Mouse (Mus musculus) small intestine, adult 2 months (tissue): ENCODE measurements around the gene Med13l. TPM values are rescaled to one million over a fixed set of nuclear protein-coding genes. Genes with fewer than 3 reads are reported as not detected.

Source experiments
- H3K27ac ChIP-seq: fragments of 200-500 bp; 2 replicates; pipeline ENCODE4 v1.5.1; 2012; ENCODE audit warnings: low read depth, low read length, control low read depth, inconsistent platforms; ENCODE audit not compliant: insufficient read depth
- H3K27me3 ChIP-seq: fragments of 200-500 bp; 2 replicates; pipeline ENCODE4 v1.6.1; 2012; ENCODE audit warnings: mild to moderate bottlenecking, moderate library complexity, low read length, inconsistent platforms; ENCODE audit not compliant: control insufficient read depth, insufficient read depth
- H3K36me3 ChIP-seq: fragments of 200-500 bp; 2 replicates; pipeline ENCODE4 v1.6.1; 2012; ENCODE audit warnings: mild to moderate bottlenecking, low read length, control low read depth, inconsistent platforms; ENCODE audit not compliant: control insufficient read depth, insufficient read depth
- H3K4me1 ChIP-seq: fragments of 200-500 bp; 2 replicates; pipeline ENCODE4 v1.6.1; 2012; ENCODE audit warnings: low read length, inconsistent platforms, mixed read lengths; ENCODE audit not compliant: control insufficient read depth, insufficient read depth, insufficient read length
- H3K4me3 ChIP-seq: fragments of 200-500 bp; 2 replicates; pipeline ENCODE4 v1.5.1; 2012; ENCODE audit warnings: low read depth, mild to moderate bottlenecking, control low read depth, inconsistent platforms, low read length, moderate library complexity
- CTCF ChIP-seq: fragments of 200-500 bp; IDR thresholded peaks from 2 replicates; pipeline ENCODE4 v1.5.1; 2012; ENCODE audit warnings: low read depth, mild to moderate bottlenecking, control low read depth, inconsistent platforms, low read length, moderate library complexity, mixed read lengths; ENCODE audit not compliant: insufficient replicate concordance, insufficient read length; ENCODE audit errors: extremely low read depth
- POLR2A ChIP-seq: fragments of 200-500 bp; IDR thresholded peaks from 2 replicates; pipeline ENCODE4 v1.6.1; 2012; ENCODE audit warnings: low read depth, mild to moderate bottlenecking, control low read depth, inconsistent platforms, low read length, moderate library complexity
- WGBS: fragments of 180-500 bp; shearing (Covaris S2); methylation state at CpG from one replicate; pipeline ENCODE4 v1.1.7; 2018; 5-methylcytosine and 5-hydroxymethylcytosine counted together
- polyA plus RNA-seq: library from polyadenylated mRNA; depleted of rRNA; stranded (reverse); fragments of >200 nt; gene quantifications from 2 replicates; pipeline ENCODE4 v1.2.3, GENCODE M21; 2012

The Med13l gene
- polyA plus RNA-seq, 1 experiment = 13.6 TPM

DNA sequence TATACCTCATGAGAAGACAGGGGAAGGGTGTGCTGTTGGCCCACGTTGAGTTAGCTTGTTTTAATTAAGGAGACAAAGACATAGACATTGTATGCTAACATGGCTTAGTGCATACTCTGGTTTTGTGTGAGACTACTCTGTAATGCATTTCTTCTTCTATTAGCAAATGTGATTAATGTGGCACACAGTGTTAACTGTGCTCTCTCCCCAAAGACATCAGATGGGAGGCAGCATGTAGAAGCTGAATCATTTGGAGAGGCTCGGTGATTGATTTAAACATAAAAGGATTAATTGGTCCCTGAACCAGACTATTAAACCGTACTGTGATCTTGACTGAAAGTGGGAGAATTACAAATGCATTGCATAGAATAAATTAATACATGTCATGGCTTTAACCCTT, 145.9 kb downstream of the Med13l start:
- WGBS = 79% methylated on average over 3 of the region's 3 CpGs

DNA sequence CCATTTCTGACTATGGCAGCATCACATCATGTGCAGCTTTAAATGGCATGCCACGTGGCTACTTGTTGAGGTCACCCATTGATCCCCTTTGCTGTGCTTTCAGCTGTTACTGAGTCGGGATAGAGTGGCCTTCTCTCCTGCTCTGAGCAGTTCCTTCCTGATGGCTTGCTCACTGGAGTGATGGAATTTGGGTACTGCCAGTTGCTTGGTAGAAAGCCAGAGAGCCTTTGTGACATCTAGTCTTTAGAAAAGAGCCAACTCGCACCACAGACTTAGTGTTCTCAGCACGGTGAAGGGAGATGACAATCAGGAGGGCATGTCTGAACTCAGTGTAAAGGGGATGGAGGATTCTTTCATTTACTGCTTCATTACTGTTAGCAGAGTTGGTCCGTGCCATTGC, 147.0 kb downstream of the Med13l start:
- TF ChIP-seq CTCF (no peak), POLR2A (no peak)
- H3K4me1 ChIP-seq = peaks cover 20% of the 10 kb centered on the region

More for the DNA sequence above, 145.9 kb downstream of the Med13l start:
- peaks cover 20% of the 10 kb centered on the region for H3K4me1 ChIP-seq
- no peaks in the 10 kb centered on the region for H3K36me3 ChIP-seq
- H3K27me3 ChIP-seq = no peaks in the 10 kb centered on the region
- no peak overlapping the region for H3K27ac ChIP-seq
- TF ChIP-seq POLR2A (no peak), CTCF (no peak)
- H3K4me3 ChIP-seq = no peak overlapping the region

DNA sequence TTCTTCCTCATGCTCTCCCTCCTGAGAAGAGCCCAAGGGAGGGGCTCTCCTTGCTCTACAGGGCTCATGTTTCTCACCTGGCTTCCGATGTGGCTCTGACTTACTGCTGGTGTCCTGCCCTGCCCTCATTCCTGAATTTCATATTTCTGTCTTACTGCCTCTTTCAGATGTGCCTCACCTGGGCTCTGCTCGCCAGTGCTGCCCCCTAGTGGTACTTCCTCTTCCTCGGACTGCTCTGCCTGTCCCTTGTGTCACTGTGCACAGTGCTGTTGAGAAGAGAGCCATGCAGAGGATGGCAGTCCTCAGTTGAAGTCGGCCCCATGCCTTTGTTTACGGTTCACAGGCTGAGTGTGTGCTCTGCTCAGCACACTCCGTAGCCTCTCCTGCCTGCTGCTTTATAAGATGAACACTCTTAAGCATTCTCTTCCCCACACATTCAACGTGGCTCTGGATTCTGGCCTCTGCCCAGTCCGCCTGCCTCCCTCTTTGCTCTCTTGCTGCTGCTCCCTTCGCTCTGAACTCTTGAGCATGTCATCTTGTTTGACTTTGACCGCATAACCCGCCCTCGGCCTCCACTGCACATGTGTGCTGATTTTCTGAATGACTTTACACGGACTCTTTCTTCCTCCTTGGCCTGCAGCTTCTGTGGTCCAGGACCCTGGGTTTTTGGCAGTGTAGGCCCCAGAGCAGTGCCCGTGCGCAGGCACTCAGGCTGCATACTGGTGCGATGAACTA, 147.9 kb downstream of the Med13l start:
- WGBS = 44% methylated on average over 16 of the region's 16 CpGs
- TF ChIP-seq CTCF (peak; percentile 88; the same call in 1 of the 2 replicates), POLR2A (no peak)
- no peak overlapping the region for H3K27ac ChIP-seq

More for the DNA sequence above, 147.0 kb downstream of the Med13l start:
- Histone ChIP-seq H3K36me3 (no peaks in the 10 kb centered on the region), H3K27ac (no peak overlapping the region), H3K27me3 (no peaks in the 10 kb centered on the region), H3K4me3 (no peak overlapping the region)
- WGBS = 67% methylated on average over 5 of the region's 5 CpGs

DNA sequence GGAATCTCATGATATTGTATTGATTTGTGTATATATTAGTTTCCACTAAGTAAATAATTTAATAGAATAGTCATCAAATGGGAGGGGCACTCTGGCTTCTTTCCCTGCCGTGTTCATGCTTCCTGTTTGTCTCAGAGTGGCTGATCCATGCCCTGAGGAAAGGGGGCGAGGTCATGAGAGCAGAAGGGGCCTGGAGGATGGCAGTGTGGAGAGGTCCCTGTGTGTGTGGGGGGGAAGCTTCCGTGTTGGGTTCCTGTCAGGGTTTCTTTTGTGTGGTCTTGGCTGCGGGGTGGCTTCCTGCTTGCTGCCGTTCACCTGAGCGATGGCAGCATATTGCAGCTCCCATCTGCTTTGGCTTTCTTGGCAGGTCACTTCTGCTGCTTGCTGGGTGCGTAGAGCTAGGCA, 149.4 kb downstream of the Med13l start:
- no peak overlapping the region for H3K27ac ChIP-seq
- H3K4me3 ChIP-seq = no peak overlapping the region
- no peaks in the 10 kb centered on the region for H3K27me3 ChIP-seq
- WGBS = 61% methylated on average over 7 of the region's 7 CpGs
- no peak for TF ChIP-seq POLR2A
- no peak for TF ChIP-seq CTCF
- H3K36me3 ChIP-seq = no peaks in the 10 kb centered on the region
- H3K4me1 ChIP-seq = peaks cover 18% of the 10 kb centered on the region

More for the DNA sequence above, 147.9 kb downstream of the Med13l start:
- H3K27me3 ChIP-seq = no peaks in the 10 kb centered on the region
- H3K4me3 ChIP-seq = no peak overlapping the region
- no peaks in the 10 kb centered on the region for H3K36me3 ChIP-seq
- H3K4me1 ChIP-seq = peaks cover 20% of the 10 kb centered on the region

DNA sequence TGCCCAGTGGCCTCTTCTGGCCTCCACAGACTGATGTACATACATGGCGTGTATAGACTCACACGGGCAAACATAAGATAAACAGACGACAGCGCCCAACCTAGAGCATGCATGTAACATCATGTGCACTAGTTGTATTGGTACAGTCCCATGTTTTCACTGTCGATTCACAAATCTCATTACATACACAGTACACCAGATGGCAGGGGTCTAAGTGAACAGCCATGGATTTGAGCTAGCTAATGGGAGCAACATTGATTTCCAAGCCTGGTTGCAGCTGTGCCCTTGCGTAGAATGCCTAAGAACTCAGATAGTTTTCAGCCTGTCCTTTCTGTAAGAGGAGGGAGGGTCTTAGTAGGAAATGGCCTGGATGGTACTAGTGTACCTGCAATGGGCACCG, 155.0 kb downstream of the Med13l start:
- H3K4me1 ChIP-seq = no peaks in the 10 kb centered on the region

DNA sequence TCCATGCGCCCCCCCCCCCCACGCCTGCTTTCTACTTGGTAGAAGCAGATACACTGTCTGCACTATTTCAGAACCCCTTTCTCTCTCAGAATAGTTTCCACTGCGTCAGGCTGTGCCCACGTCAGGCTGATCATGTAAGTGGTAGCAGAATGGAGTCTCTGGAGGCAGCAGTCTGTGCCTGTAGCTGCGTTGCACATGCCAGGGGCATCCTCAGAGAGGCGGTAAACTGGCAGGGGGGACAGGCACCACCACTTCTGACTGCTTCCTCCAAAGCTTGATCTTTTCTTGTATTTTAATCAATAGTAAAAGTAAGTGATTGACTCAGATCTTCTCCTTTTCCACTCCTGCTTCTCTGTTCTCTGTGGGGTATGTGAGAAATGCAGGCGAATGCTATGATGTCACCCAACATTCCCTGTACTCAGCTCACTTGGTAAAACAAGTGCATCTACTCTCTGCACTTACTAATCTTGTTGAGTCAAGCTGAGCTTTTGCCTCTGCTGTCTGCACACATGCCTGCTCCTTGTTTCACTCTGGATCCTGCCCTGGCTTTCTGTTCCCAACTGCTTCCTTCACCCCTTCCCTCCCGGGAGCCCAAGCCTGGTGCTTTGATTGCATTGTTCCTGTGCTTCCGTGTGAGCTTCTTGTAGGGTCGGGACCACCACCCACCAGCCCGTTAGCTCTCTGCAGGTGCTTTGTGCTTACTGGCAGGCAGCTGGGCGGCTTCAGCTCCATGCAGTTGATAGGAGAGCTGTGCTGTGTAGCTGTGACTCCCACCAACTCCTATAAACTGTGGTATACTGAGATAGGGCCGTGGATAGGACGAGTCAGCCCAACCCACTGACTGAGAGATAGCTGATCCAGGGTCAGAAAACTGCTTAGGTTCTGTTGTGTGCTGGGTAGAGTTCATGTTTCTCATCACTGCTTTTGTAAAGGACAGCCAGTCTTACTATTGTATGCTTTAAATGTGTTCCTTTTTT, 156.1 kb downstream of the Med13l start:
- WGBS = 75% methylated on average over 14 of the region's 14 CpGs
- H3K27me3 ChIP-seq = no peaks in the 10 kb centered on the region

More for the DNA sequence above, 155.0 kb downstream of the Med13l start:
- 92% methylated on average over 7 of the region's 7 CpGs for WGBS
- H3K27me3 ChIP-seq = no peaks in the 10 kb centered on the region
- no peak overlapping the region for H3K27ac ChIP-seq
- TF ChIP-seq CTCF (no peak), POLR2A (no peak)
- H3K4me3 ChIP-seq = no peak overlapping the region
- no peaks in the 10 kb centered on the region for H3K36me3 ChIP-seq

More for the DNA sequence above, 156.1 kb downstream of the Med13l start:
- H3K4me1 ChIP-seq = no peaks in the 10 kb centered on the region
- no peak overlapping the region for H3K4me3 ChIP-seq
- H3K27ac ChIP-seq = no peak overlapping the region
- 0 out of 2 replicates have a peak, but pooled peaks cover 2% of the 10 kb centered on the region for H3K36me3 ChIP-seq
- TF ChIP-seq CTCF (no peak), POLR2A (no peak)
